Mouse (Mus musculus): Measurements from ENCODE around the gene Sfxn5.

Gene Sfxn5

GRCm38 (mm10) chr6:85190671-85191070 is 142.6 kb downstream of the Sfxn5 start:
- DNase-seq (ENCODE audit: low spot score) = no peak

GRCm38 (mm10) chr6:85189911-85190591 is 143.2 kb downstream of the Sfxn5 start:
- no peak for DNase-seq (ENCODE audit: low spot score)

DNA sequence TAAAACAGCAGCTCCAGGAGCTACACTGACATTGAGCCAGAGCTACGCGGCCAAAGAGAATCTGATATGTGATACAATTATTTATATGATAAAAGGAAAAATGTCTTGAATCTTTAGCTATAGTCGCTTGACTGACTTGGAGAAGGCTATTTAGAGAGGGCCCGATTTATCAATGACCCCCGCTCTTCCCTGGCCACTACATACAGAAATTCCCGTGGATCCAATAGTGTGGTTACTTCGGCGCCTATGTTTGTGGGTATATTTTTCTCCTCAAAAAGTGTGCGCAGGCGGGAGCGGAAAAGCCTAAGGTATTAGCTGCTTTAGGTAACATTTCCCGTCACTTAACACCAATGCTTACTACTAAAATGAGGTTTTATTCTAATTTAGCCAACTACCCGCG is 143.9 kb downstream of the Sfxn5 start:
- DNase-seq (ENCODE audit: low spot score) = no peak

DNA sequence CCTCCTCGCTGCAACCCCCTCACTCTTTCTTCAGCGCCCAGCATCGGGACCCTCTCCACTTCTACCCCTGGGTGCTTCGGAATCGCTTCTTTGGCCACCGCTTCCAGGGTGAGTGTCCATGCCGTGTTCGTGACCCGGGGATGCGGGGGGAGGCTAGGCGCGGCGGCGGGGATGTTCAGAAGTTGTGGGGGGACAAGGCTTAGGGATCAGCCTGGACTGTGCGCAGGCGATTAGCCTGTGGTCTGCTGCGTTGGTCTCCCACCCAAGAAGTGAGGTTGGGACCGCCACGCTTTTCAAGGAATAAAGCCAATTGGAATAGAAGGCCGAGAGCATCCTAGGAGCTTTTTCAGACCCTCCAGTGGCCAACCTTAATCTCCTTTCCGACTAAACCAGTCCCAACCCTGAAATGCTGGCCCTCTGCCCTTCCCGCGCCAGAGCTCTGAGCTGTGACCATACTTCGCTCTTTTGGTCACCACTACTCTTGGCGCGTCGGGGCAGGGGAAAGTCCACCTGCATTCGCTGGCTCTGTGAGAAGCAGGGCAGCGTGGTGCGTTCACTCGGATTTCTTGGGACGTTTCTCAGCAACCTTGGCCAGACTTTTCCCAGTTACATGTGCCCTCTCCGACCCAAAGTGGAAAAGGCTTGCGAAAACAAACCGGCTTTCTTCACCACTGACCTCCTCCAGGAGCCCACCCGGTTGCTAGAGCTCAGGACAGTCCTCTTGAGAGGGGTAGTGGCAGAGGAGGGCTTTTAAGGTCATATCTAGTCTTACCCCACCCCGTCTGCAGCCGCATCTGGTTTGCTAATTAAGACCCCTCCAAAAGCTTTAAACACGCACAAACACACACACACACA is 144.7 kb downstream of the Sfxn5 start:
- DNase-seq (ENCODE audit: low spot score) = no peak

DNA sequence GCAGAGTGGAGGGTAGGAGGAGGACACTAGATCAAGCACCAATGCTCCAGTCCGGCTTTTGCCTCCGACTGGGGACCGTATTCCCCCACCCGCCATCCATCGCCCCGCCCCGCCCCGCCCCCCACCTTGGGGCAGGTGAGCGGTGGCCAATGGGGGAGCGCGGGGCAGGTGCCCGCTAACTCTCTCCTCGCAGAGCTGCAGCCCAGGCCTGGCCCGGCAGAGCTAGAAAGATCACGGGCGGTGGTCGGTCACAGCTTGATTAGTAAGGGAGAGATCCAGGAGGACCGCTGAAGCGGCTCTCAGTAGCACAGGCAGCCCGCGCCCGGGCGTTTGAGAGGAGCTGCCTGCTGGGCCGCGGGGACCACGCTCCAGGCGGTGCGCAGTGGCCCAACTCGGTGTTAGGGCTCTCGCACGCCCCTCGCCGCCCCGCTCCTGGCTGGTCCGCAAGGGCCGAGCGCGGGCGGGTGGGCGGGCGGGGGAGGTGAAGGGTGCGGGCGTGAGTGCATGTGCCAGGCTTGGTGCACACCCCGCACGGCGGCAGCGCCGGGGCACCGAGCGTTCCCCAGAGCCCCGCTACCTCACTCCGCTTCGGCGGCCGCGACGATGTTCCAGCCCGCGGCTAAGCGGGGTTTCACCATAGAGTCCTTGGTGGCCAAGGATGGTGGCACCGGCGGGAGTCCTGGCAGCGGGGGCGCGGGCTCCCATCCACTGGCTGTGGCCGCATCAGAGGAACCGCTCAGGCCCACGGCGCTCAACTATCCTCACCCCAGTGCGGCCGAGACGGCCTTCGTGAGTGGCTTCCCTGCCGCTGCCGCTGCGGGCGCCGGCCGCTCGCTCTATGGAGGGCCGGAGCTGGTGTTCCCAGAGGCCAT is 145.6 kb downstream of the Sfxn5 start, which contains the start of gene Emx1:
TSS of gene Emx1 (plus strand) at position 99 of the 872 bp plus-strand sequence.
- no peak for DNase-seq (ENCODE audit: low spot score)

DNA sequence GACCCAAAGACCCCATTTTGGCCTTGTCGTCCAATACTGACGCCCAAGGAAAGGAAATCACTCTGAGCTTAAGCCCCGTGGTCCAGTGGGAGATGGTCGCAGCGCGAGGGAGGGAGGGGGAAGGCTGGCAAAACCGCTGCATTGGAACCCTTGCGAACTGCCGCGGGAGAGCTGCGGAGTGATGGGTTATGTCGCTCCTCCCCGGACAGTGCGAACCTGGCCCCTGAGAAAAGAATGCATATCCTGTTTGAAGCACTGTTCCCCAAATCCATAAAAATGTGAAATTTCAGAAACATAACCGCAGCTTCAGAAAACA is 146.5 kb downstream of the Sfxn5 start:
- DNase-seq (ENCODE audit: low spot score) = no peak

- DNase-seq (ENCODE audit: low spot score) = no peak
Observed at GRCm38 (mm10) chr6:85186033-85186743, 147.0 kb downstream of the Sfxn5 start.

DNA sequence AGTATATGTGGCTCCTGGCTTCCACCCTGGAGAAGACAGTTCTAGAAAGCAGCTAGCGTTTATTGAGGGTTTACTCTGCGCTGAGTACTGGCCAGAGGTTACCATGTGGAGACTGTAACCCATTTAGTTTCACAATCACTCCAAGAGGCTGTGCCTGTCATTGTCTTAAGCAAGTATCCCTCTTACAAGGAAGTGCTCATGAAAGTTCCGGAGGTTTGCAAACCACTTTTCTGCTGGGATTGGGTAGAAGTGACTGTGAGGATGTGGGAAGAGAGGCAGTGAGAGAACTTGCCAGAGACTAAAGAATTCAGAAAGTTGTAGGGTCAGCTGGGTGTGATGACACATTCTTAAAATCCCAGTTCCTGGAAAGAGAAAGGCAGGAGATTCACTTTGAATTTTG is 149.3 kb downstream of the Sfxn5 start:
- no peak for DNase-seq (ENCODE audit: low spot score)

- no peak for DNase-seq (ENCODE audit: low spot score)
Observed at GRCm38 (mm10) chr6:85180036-85180435, 153.2 kb downstream of the Sfxn5 start.

GRCm38 (mm10) chr6:85179569-85179968 is 153.7 kb downstream of the Sfxn5 start:
- no peak for DNase-seq (ENCODE audit: low spot score)

DNA sequence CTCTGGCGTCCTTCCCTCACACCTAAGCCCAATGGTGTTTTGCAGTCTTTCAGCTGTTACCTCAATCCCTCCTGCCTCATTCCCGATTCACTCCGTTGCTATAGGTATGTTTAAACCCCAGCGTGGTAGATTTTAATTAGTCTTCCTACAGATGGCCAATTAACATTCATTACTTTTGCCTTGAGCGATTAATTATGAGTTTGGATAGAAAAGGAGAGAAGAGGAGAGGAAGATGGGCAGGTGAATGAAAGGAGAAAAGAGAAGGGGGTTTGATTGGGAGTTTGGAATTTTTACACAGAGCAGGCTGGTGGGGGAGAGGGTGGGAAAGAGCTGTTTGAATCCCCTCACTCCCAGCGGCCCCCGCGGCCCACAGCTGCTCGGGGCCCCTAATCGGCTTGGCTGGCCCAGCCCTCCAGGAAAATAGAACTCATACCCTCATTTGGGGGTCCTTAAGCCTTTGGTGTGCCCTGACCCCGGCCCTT is 167.7 kb downstream of the Sfxn5 start:
- DNase-seq (ENCODE audit: low spot score) = no peak

All from testis, postnatal 10 days (tissue).